Mouse (Mus musculus): Measurements from ENCODE around the gene Ptprj. TPM values are rescaled to one million over a fixed set of nuclear protein-coding genes. Genes with fewer than 3 reads are reported as not detected.

Ptprj gene
- total RNA-seq, 1 experiment from 2014 or later: 22.7 TPM

DNA sequence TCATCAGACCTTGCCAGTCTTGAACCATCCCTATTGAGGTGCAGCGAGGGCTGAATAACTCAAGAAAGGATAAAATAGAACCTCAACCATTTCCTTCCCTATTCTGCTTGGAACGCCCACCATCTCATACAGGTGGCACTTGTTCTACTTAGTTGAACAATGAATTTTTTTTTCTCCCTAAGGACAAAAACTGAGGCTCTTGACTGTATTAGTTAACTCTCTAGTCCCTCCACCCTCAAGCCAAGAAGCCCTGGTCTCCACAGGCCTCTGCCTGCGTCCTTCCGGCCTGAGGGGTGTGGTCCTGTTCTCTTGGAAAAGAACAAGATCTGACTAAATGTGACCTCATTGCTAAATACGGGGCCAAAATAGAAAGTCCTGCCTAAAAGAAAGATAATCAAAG lies 48.4 kb downstream of the Ptprj start:
- ATAC-seq (replicated peaks; ENCODE audit: low read depth, poor library complexity, severe bottlenecking): peak; percentile 59

DNA sequence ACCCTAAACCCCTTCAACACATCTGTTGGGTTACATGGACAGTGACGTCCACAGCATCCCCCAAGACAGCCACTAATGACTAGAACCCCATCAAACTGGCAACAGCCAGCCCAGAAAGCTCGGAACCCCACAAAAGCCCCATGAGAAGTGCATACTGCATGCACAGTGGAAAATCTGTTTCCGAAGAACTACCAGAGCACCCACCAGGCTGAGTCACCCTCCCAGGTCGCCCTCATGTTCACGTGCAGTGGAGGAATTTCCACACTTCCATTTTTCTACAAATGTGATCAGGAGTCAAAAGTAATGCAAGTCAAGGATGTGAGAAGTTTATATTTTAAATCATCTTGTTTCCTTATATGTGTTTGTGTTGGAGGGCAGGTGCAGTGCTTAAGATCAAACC lies 52.3 kb downstream of the Ptprj start:
- ATAC-seq (replicated peaks; ENCODE audit: low read depth, poor library complexity, severe bottlenecking): no peak

DNA sequence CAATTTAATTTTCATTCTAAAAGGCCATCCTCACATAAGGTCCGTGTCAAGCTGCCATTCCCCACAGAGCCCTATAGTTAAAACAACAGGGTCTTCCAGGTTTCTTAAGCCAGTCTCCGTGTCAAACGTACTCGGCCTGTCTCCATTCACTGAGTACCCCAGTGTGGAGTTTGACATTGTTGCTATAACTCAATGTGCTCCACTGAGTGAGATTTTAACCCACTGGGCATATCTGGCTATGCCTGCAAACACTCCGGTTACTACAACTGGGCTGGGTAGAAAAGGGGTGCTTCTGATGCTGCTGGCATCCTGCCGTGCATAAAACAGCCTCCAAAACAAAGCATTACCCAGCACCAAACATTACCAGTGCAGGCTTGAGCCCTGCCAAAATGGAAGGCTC lies 53.5 kb downstream of the Ptprj start:
- ATAC-seq (replicated peaks; ENCODE audit: low read depth, poor library complexity, severe bottlenecking): no peak

DNA sequence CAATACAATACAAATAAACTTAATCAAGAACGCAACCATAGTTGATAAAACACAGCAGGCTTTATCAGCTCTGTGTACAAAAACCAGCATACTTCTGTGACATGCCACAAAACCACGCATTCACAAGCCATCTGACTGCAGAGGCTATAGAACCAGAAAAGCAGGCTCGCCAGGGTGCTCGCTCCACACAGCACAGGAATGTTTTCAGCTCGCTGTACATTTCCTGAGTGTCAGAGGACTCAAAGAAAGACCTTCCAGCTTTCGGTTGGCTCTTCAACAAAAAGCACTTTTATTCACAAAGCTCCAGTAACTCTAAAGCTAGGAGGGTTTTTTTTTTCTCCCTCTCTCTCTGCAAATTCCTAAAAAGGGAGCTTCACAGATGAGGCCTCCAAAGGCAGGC lies 53.9 kb downstream of the Ptprj start:
- ATAC-seq (replicated peaks; ENCODE audit: low read depth, poor library complexity, severe bottlenecking): no peak

DNA sequence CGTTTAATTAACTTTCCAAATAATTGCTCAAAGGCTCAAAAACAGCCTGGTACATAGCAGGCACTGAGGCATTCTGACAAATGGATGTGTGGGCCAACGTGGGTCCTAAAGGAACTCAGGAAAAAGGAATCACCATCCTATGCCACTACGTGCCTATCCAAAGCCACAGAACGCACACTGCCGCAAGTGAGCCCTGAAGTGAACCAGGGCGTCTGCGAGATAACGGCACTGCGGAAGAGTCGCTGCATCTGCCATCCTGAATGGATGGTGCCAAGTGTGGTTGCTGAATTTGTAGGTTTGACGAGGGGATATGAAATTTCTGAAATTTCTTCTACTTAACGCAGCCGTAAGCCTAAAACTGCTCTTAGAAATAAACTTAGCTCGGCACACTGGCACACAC lies 54.6 kb downstream of the Ptprj start:
- ATAC-seq (replicated peaks; ENCODE audit: low read depth, poor library complexity, severe bottlenecking): no peak

GRCm38 (mm10) chr2:90522455-90522854 lies 58.0 kb downstream of the Ptprj start:
- 0 out of 2 replicates have a peak, but pooled peaks have one; percentile 6 for ATAC-seq (replicated peaks; ENCODE audit: low read depth, poor library complexity, severe bottlenecking)

DNA sequence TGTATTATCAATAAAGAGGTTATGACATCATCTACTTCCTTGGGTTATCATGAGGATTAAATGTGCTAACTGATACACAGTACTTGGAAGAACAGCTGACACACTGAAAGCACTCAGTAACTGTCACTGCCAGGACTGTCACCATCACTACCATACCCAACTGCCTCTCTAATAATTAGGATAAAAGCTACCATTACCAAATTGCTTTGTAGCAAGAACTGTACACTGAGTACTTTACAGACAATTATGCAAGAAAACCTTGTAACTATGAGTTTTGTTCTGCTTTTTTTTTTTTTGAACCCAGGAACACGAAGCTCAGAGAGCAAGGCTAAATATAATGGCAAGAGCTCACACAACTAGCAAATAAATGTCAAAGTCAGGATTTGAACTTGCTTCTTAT lies 58.5 kb downstream of the Ptprj start:
- ATAC-seq (replicated peaks; ENCODE audit: low read depth, poor library complexity, severe bottlenecking): no peak

DNA sequence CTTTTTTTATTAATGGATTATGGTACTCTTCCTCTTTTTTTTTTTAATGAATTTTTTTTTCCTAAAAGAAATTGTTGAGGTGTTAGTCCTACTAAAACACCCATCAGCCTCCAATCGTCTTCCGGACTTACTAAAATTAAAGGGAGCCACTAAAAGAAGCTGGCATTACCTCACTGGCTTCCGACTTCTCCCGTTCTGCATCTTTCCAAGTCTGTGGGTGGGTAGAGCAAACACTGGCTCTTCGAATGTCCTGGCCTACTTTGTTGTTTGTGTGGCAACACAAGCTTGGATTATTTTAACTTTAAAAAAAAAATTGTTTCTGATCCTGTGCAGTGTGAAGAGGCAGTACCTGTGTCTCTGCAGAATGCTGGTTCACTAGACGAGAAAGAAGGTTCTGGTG lies 62.2 kb downstream of the Ptprj start:
- ATAC-seq (replicated peaks; ENCODE audit: low read depth, poor library complexity, severe bottlenecking): no peak

GRCm38 (mm10) chr2:90514969-90515368 lies 65.5 kb downstream of the Ptprj start:
- no peak for ATAC-seq (replicated peaks; ENCODE audit: low read depth, poor library complexity, severe bottlenecking)

DNA sequence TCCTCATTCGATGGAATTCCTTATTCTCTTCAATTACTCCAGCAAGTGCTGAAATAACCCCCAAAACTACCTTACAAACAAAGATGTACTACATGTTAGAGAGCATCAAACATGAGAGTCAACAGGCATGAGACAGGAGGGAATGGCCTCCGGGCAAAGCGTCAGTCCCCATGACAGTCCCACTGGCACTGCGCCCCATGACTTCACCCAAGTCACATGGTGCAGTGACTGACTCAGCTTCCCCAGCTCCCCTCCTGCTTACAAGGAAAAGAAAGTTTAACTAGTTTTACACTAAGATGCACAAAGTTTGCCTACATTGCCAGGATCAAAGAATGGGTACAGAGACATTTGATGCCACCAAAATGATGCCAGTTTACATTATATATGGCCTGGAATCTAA lies 71.2 kb downstream of the Ptprj start:
- ATAC-seq (replicated peaks; ENCODE audit: low read depth, poor library complexity, severe bottlenecking): no peak

DNA sequence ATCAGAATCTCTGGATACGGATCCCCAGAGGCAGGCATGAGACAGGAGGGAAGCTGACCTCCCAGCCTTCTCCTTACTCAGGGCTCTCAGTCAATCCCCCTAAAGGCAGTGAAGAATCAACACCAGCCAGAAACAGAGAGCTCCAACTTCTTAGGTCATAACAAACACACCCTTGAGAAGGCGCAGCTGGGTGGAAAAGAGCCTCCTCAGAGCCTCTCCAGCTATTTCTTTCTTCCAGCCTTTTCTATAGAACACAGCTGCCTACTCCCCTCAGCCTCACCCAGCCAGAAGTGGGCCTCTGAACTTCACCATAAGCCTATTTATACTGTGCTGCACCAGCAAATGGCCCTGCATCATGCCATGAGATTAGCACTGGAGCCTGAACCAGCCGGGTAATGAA lies 74.3 kb downstream of the Ptprj start:
- no peak for ATAC-seq (replicated peaks; ENCODE audit: low read depth, poor library complexity, severe bottlenecking)

DNA sequence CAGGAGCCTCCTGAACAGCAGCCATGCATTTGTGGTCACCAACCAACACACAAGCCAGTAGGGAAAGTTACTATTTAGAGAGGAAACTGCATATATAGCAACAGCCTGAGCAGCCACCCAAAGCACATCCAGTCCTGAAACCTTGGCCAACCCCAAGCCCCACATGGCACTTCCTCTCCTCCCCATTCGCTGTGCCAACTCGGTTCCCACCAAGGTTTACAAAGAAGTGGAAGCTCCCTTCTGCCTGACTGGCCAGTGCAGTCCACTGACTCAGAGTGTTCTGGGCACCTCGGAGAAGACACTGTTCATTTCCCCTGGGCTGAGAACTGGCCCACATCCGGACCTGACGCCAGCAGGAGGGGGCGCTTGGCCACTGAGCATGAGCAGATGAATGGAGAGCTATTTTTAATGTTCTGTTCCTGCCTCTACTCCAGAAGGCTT lies 75.7 kb downstream of the Ptprj start:
- ATAC-seq (replicated peaks; ENCODE audit: low read depth, poor library complexity, severe bottlenecking): peak; percentile 85

- ATAC-seq (replicated peaks; ENCODE audit: low read depth, poor library complexity, severe bottlenecking): peak; percentile 27; the same call in 1 of the 2 replicates
Observed at GRCm38 (mm10) chr2:90503182-90503833, 77.1 kb downstream of the Ptprj start.

- ATAC-seq (replicated peaks; ENCODE audit: low read depth, poor library complexity, severe bottlenecking): no peak
Observed at GRCm38 (mm10) chr2:90502738-90503137, 77.7 kb downstream of the Ptprj start.

GRCm38 (mm10) chr2:90501708-90502107 lies 78.7 kb downstream of the Ptprj start:
- ATAC-seq (replicated peaks; ENCODE audit: low read depth, poor library complexity, severe bottlenecking): no peak

DNA sequence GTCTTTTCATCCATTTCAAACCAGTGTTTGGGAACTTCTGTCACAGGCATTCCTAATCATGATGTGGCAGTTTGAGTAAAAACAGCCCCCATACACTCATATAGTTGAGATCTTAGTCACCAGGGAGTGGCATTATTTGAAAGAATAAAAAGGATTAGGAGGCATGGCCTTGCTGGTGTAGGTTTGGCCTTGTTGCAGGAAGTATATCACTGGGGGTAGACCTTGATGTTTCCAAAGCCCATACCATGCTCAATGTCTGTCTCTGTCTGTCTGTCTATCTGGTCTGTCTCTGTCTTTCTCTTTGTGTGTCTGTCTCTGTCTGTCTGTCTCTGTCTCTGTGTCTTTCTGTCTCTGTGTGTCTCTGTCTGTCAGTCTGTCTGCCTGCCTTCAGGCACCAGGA lies 79.6 kb downstream of the Ptprj start:
- no peak for ATAC-seq (replicated peaks; ENCODE audit: low read depth, poor library complexity, severe bottlenecking)

GRCm38 (mm10) chr2:90499002-90499401 lies 81.4 kb downstream of the Ptprj start:
- no peak for ATAC-seq (replicated peaks; ENCODE audit: low read depth, poor library complexity, severe bottlenecking)

DNA sequence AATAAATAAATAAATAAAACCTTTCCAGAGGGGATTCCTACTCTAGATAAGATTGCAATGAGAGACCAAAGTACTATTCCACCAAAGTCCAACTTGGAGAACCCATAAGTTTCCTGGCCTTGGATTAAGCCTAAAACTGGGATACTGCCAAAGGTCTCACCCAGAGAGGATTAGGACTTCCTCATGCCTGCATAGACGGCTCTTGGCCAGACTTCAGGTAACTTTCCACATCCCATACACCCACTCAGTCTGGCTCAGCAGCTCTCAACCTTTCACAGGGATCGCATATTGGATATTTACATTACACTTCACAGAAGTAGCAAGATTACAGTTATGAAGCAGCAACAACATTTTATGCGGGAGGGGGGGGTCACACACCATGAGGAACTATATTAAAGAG lies 82.9 kb downstream of the Ptprj start:
- ATAC-seq (replicated peaks; ENCODE audit: low read depth, poor library complexity, severe bottlenecking): no peak

- peak; percentile 40 for ATAC-seq (replicated peaks; ENCODE audit: low read depth, poor library complexity, severe bottlenecking)
Observed at GRCm38 (mm10) chr2:90496680-90497074, 83.8 kb downstream of the Ptprj start.

DNA sequence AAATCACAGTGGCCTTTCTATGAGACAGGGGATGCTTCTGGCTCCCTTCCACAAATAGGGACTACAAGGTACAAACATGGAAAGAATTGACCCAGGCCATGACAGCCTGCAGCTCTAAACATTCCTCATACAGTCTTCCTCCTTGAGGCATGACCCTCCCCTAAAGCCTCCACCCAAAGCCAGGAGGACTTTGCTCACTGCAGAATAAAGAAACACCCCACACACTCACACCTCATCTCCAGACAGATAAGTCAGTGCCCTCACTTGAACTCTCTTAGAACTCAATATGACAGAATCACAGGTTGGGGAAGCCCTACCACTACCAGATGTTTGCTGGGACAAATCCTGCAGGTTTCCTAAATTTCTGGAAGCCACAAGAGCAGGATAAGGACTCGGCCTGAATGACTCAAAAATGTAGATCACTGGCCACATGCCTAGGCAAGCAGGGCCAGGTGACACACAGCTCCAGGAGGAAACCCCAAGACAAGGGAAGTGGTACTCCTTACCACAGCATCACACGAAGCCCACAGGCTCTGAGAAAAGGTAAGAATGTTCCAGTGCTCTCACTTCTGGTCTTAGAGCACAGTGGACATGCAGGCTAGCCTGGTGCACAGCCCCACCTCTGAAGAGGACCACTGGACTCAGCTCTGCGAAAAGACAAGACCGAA lies 84.3 kb downstream of the Ptprj start:
- peak; percentile 46 for ATAC-seq (replicated peaks; ENCODE audit: low read depth, poor library complexity, severe bottlenecking)

GRCm38 (mm10) chr2:90490279-90491046 lies 90.0 kb downstream of the Ptprj start:
- peak; percentile 46 for ATAC-seq (replicated peaks; ENCODE audit: low read depth, poor library complexity, severe bottlenecking)

All from common myeloid progenitor, adult 5-6 weeks (primary cell).